Mouse (Mus musculus) CH12.LX (cell line): ENCODE results near the gene Ubr4. TPM values are rescaled to one million over a fixed set of nuclear protein-coding genes. Genes with fewer than 3 reads are reported as not detected.

ENCODE experiments used
- DNase-seq: peaks from one replicate; pipeline ENCODE4 v3.0.0-alpha.2; 2013; ENCODE audit errors: extremely low read depth
- H3K27ac ChIP-seq: 2 replicates; pipeline ENCODE4 v1.5.1; 2012; ENCODE audit warnings: low read depth, mild to moderate bottlenecking, control low read depth, moderate library complexity; ENCODE audit not compliant: insufficient read depth
- H3K27me3 ChIP-seq: replicated peaks from 2 replicates; pipeline ENCODE3; 2012; ENCODE audit warnings: inconsistent platforms
- H3K36me3 ChIP-seq, 2 experiments: replicated peaks in 1 of 2; 2 replicates each; pipeline versions ENCODE3 to v1.6.1; 2012; ENCODE audit warnings: inconsistent platforms in 1 of 2, low read length in 1 of 2, mild to moderate bottlenecking in 1 of 2, mixed read lengths in 1 of 2, moderate library complexity in 1 of 2; ENCODE audit not compliant: control insufficient read depth in 1 of 2, insufficient read depth in 1 of 2
- H3K4me1 ChIP-seq, 2 experiments: 2 replicates each; pipeline ENCODE4 v1.6.1; 2012; ENCODE audit warnings: inconsistent platforms in 1 of 2, moderate library complexity in 1 of 2; ENCODE audit not compliant: insufficient read depth in 2 of 2, control insufficient read depth in 1 of 2
- H3K4me2 ChIP-seq: 2 replicates; pipeline ENCODE4 v1.6.1; 2012; ENCODE audit warnings: low read depth, mild to moderate bottlenecking, control low read depth; ENCODE audit not compliant: poor library complexity, insufficient read depth, severe bottlenecking
- H3K4me3 ChIP-seq, 3 experiments: fragments of 150-350 bp in 1 of 3; sonication (generic) in 1 of 3; replicated peaks in 1 of 3; 2 replicates each; pipeline versions ENCODE3 to v1.5.1; 2011 to 2012; ENCODE audit warnings: low read depth in 2 of 3, low read length in 2 of 3, mild to moderate bottlenecking in 2 of 3, moderate library complexity in 2 of 3, control low read depth in 1 of 3, improper control_type of control experiment in 1 of 3, inconsistent platforms in 1 of 3, mixed read lengths in 1 of 3; ENCODE audit not compliant: poor library complexity in 1 of 3
- H3K79me2 ChIP-seq: replicated peaks from 2 replicates; pipeline ENCODE4 v1.6.1; 2012; ENCODE audit warnings: mild to moderate bottlenecking, moderate library complexity; ENCODE audit not compliant: control insufficient read depth, poor library complexity, insufficient read depth, severe bottlenecking; ENCODE audit errors: extremely low read depth
- H3K9ac ChIP-seq: 2 replicates; pipeline ENCODE4 v1.6.1; 2012; ENCODE audit warnings: low read depth, mild to moderate bottlenecking, control low read depth, moderate library complexity; ENCODE audit not compliant: insufficient read depth
- H3K9me3 ChIP-seq: replicated peaks from 2 replicates; pipeline ENCODE3; 2012; ENCODE audit warnings: low read length, inconsistent platforms, mixed read lengths
- BHLHE40 ChIP-seq: IDR thresholded peaks from 2 replicates; pipeline ENCODE4 v1.6.1; 2011; ENCODE audit warnings: mild to moderate bottlenecking, low read depth, low read length, improper control_type of control experiment
- CHD1 ChIP-seq: IDR thresholded peaks from 2 replicates; pipeline ENCODE4 v1.6.1; 2012; ENCODE audit warnings: low read depth, low read length, improper control_type of control experiment, inconsistent platforms
- CHD2 ChIP-seq: IDR thresholded peaks from 2 replicates; pipeline ENCODE4 v1.6.1; 2011; ENCODE audit warnings: low read length, improper control_type of control experiment
- CTCF ChIP-seq, 2 experiments: IDR thresholded peaks in 1 of 2; conservative IDR thresholded peaks in 1 of 2; 2 replicates each; pipeline ENCODE4 v1.5.1; 2011 to 2012; ENCODE audit warnings: low read depth in 2 of 2, low read length in 2 of 2, improper control_type of control experiment in 1 of 2, inconsistent platforms in 1 of 2, mild to moderate bottlenecking in 1 of 2, moderate library complexity in 1 of 2
- ELF1 ChIP-seq: IDR thresholded peaks from 2 replicates; pipeline ENCODE4 v1.6.1; 2014; ENCODE audit warnings: low read depth, mild to moderate bottlenecking, inconsistent platforms, low read length, improper control_type of control experiment
- EP300 ChIP-seq: IDR thresholded peaks from 2 replicates; pipeline ENCODE4 v1.6.1; 2011; ENCODE audit warnings: low read length, improper control_type of control experiment
- HCFC1 ChIP-seq: IDR thresholded peaks from 2 replicates; pipeline ENCODE4 v1.6.1; 2012; ENCODE audit warnings: low read depth, mild to moderate bottlenecking, inconsistent platforms, low read length, improper control_type of control experiment
- IRF4 ChIP-seq: IDR thresholded peaks from 2 replicates; pipeline ENCODE4 v1.6.1; 2014; ENCODE audit warnings: low read depth, mild to moderate bottlenecking, inconsistent platforms, low read length, improper control_type of control experiment
- JUND ChIP-seq: conservative IDR thresholded peaks from 2 replicates; pipeline ENCODE4 v1.6.1; 2011; ENCODE audit warnings: low read depth, low read length, improper control_type of control experiment
- MAFK ChIP-seq: IDR thresholded peaks from 2 replicates; pipeline ENCODE4 v1.6.1; 2011; ENCODE audit warnings: low read length, improper control_type of control experiment; ENCODE audit not compliant: insufficient replicate concordance
- MAX ChIP-seq: IDR thresholded peaks from 2 replicates; pipeline ENCODE4 v1.6.1; 2011; ENCODE audit warnings: low read length, improper control_type of control experiment
- MXI1 ChIP-seq: IDR thresholded peaks from 2 replicates; pipeline ENCODE4 v1.6.1; 2011; ENCODE audit warnings: mild to moderate bottlenecking, low read depth, low read length, improper control_type of control experiment
- MYC ChIP-seq: IDR thresholded peaks from 2 replicates; pipeline ENCODE4 v1.6.1; 2011; ENCODE audit warnings: low read depth, mild to moderate bottlenecking, improper control_type of control experiment, low read length
- NELFE ChIP-seq: IDR thresholded peaks from 2 replicates; pipeline ENCODE4 v1.6.1; 2011; ENCODE audit warnings: low read depth, low read length, improper control_type of control experiment
- PAX5 ChIP-seq: IDR thresholded peaks from 2 replicates; pipeline ENCODE4 v1.6.1; 2012; ENCODE audit warnings: low read length, inconsistent platforms, mixed read lengths
- POLR2A ChIP-seq: IDR thresholded peaks from 2 replicates; pipeline ENCODE4 v1.6.1; 2011; ENCODE audit warnings: low read depth, mild to moderate bottlenecking, improper control_type of control experiment, low read length
- RAD21 ChIP-seq: IDR thresholded peaks from 2 replicates; pipeline ENCODE4 v1.6.1; 2011; ENCODE audit warnings: low read depth, mild to moderate bottlenecking, low read length, improper control_type of control experiment, moderate library complexity
- RCOR1 ChIP-seq: conservative IDR thresholded peaks from 2 replicates; pipeline ENCODE4 v1.6.1; 2012; ENCODE audit warnings: low read depth, mild to moderate bottlenecking, inconsistent platforms, low read length, improper control_type of control experiment
- SMC3 ChIP-seq: IDR thresholded peaks from 2 replicates; pipeline ENCODE4 v1.6.1; 2011; ENCODE audit warnings: low read depth, low read length, improper control_type of control experiment
- TBP ChIP-seq: conservative IDR thresholded peaks from 2 replicates; pipeline ENCODE4 v1.6.1; 2011; ENCODE audit warnings: low read depth, low read length, improper control_type of control experiment
- UBTF ChIP-seq: IDR thresholded peaks from 2 replicates; pipeline ENCODE4 v1.6.1; 2012; ENCODE audit warnings: low read depth, mild to moderate bottlenecking, inconsistent platforms, low read length, improper control_type of control experiment, moderate library complexity
- USF2 ChIP-seq: conservative IDR thresholded peaks from 2 replicates; pipeline ENCODE4 v1.6.1; 2011; ENCODE audit warnings: low read depth, low read length, improper control_type of control experiment
- ZC3H11A ChIP-seq: IDR thresholded peaks from 2 replicates; pipeline ENCODE4 v1.6.1; 2012; ENCODE audit warnings: low read depth, mild to moderate bottlenecking, inconsistent platforms, low read length, improper control_type of control experiment
- ZKSCAN1 ChIP-seq: IDR thresholded peaks from 2 replicates; pipeline ENCODE4 v1.6.1; 2012; ENCODE audit warnings: low read depth, inconsistent platforms, low read length, improper control_type of control experiment, borderline replicate concordance
- ZMIZ1 ChIP-seq: IDR thresholded peaks from 2 replicates; pipeline ENCODE4 v1.6.1; 2012; ENCODE audit warnings: low read depth, mild to moderate bottlenecking, inconsistent platforms, low read length, improper control_type of control experiment
- ZNF384 ChIP-seq: IDR thresholded peaks from 2 replicates; pipeline ENCODE4 v1.6.1; 2012; ENCODE audit warnings: low read depth, low read length, improper control_type of control experiment, inconsistent platforms
- dilution Hi-C: fragments of 300-500 bp; cut with MboI; formaldehyde crosslinking; loops from 2 replicates; pipeline ENCODE4 v1.14.3; 2020; ENCODE audit warnings: low sequenced_read_pairs; ENCODE audit not compliant: extremely low pct_unique_long_range_greater_than_20kb, extremely low pct_ligation_motif_present
- in situ Hi-C: fragments of 300-500 bp; cut with MboI; formaldehyde crosslinking; loops from 3 replicates; pipeline ENCODE4 v1.14.3; 2019; ENCODE audit warnings: low sequenced_read_pairs, low pct_ligation_motif_present, low pct_unique_long_range_greater_than_20kb, mixed read lengths
- polyA plus RNA-seq: library from polyadenylated mRNA; unstranded; fragments of >175 nt; gene quantifications from 2 replicates; pipeline ENCODE4 v1.2.1, GENCODE M21; 2012; ENCODE audit warnings: low read depth; ENCODE audit not compliant: insufficient read length
- total RNA-seq, 2 experiments: library from RNA; depleted of rRNA; stranded (reverse); fragments of 300-350 nt in 1 of 2; fragments of >200 nt in 1 of 2; gene quantifications; 2 replicates each; pipeline ENCODE4 v1.2.3; 2012 to 2014

Gene Ubr4
- total and polyA plus RNA-seq, 3 experiments: 43.0 to 102 (median 90.8) TPM

GRCm38 (mm10) chr4:139318449-139318848 lies 34.0 kb upstream of the Ubr4 start:
- Histone ChIP-seq H3K27ac (no peak overlapping the region), H3K79me2 (no peaks in the 10 kb centered on the region), H3K4me2 (no peak overlapping the region), H3K4me3 (no peak overlapping the region), H3K4me1 (peaks cover 16 to 49% of the 10 kb centered on the region in 2 experiments), H3K27me3 (no peaks in the 10 kb centered on the region), H3K9me3 (no peaks in the 10 kb centered on the region), H3K36me3 (peaks cover 2 to 47% of the 10 kb centered on the region in 2 experiments), H3K9ac (no peak overlapping the region)
- dilution Hi-C loops (no loop called here), in situ Hi-C loops (no loop called here)
- DNase-seq: no peak
- no peak for TF ChIP-seq USF2
- TF ChIP-seq BHLHE40: peak; percentile 65
- no peak for TF ChIP-seq SMC3
- TF ChIP-seq NELFE: no peak
- no peak for TF ChIP-seq TBP
- no peak for TF ChIP-seq ZMIZ1
- TF ChIP-seq POLR2A: no peak
- no peak for TF ChIP-seq CHD2
- TF ChIP-seq IRF4: no peak
- TF ChIP-seq MAX: 0 out of 2 replicates have a peak, but pooled peaks have one; percentile 63
- TF ChIP-seq JUND: no peak
- no peak for TF ChIP-seq RCOR1
- no peak for TF ChIP-seq MAFK
- no peak for TF ChIP-seq MXI1
- TF ChIP-seq RAD21: no peak
- no peak for TF ChIP-seq ZC3H11A

GRCm38 (mm10) chr4:139319740-139320139 lies 32.7 kb upstream of the Ubr4 start:
- Histone ChIP-seq H3K4me3 (no peak overlapping the region), H3K79me2 (no peaks in the 10 kb centered on the region), H3K9ac (no peak overlapping the region), H3K4me1 (peaks cover 7 to 37% of the 10 kb centered on the region in 2 experiments), H3K4me2 (no peak overlapping the region), H3K36me3 (peaks cover 2 to 39% of the 10 kb centered on the region in 2 experiments), H3K9me3 (no peaks in the 10 kb centered on the region), H3K27me3 (no peaks in the 10 kb centered on the region), H3K27ac (no peak overlapping the region)
- dilution Hi-C loops: no loop called here
- TF ChIP-seq PAX5: no peak
- TF ChIP-seq ZC3H11A: no peak
- TF ChIP-seq EP300: no peak
- no peak for TF ChIP-seq ELF1
- TF ChIP-seq ZNF384: no peak
- no peak for TF ChIP-seq USF2
- no peak for TF ChIP-seq IRF4
- no peak for TF ChIP-seq ZKSCAN1
- TF ChIP-seq BHLHE40: no peak
- TF ChIP-seq MYC: no peak
- TF ChIP-seq MXI1: no peak
- no peak for TF ChIP-seq CHD1
- no peak for TF ChIP-seq TBP
- TF ChIP-seq POLR2A: no peak
- TF ChIP-seq CHD2: no peak
- no peak for TF ChIP-seq MAFK
- no peak for TF ChIP-seq HCFC1
- no peak for TF ChIP-seq UBTF
- TF ChIP-seq MAX: no peak
- no peak for TF ChIP-seq CTCF (conservative IDR thresholded peaks at IDR 0.05 in 1 of 2, IDR thresholded peaks at IDR 0.05 in 1 of 2; ENCODE audit: low read depth in 2 of 2, low read length in 2 of 2)
- DNase-seq: no peak
- in situ Hi-C loops: no loop called here
